Mouse (Mus musculus) layer of hippocampus, adult 2 months (tissue): ENCODE measurements at regions not wholly inside any gene's neighbourhood (a gene's known extent, or its start where the extent isn't known, plus 50 kb on each side); places are given as distances from the start of the nearest gene placed in this dataset.

Experiments used
- DNase-seq, 2 experiments: peaks; one replicate each; pipeline ENCODE4 v3.0.0; 2022; ENCODE audit warnings: low spot score in 2 of 2
- H3K27ac ChIP-seq: fragments of 200-600 bp; 2 replicates; pipeline ENCODE4 v1.8.1; 2022
- H3K4me3 ChIP-seq: fragments of 200-600 bp; 2 replicates; pipeline ENCODE4 v1.8.1; 2022; ENCODE audit warnings: mild to moderate bottlenecking
- CTCF ChIP-seq: fragments of 200-600 bp; conservative IDR thresholded peaks from 2 replicates; pipeline ENCODE4 v1.8.1; 2022; ENCODE audit warnings: antibody characterized with exemption, mild to moderate bottlenecking, moderate library complexity

DNA sequence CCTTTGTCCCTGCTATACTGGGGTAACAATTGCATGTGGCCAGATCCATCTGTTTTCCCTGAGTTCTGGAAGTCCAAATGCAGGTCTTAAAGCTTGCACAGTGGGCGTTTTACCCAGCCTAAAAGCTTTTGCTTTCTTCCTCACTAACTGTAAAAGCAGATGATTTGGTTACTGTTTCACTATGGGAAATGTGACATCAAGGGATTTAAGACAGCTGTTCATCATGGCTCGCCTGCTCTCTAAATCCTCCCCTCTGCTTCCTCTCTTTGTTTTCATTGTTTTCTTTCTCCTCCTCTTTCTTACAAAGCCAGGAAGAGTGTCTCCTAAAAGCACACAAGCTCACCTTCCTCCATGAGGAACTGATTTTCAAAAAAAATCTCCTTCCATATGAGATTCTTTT lies 758.8 kb downstream of the Tmem114 start:
- DNase-seq = no peak
- Histone ChIP-seq H3K4me3 (no peak overlapping the region), H3K27ac (no peak overlapping the region)
- TF ChIP-seq CTCF = no peak

DNA sequence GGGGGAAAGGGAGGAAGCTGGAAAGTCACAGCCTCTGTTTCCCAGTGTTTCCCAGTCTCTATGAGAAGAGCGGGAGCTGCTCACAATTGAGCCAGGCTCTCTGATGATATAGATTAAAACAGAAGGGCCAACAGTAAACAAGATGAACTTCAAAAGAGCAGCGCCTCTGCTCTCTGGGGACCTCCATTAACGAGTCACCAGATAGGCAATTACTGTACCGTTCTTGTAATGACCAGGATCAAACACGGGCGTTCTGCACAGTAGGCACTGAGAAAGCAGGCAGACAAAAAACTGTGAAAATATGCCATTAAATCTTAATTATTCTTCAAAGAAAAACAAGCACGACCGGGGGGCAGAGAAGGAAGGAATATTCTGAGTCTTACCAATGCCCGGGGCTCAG lies 766.8 kb downstream of the Tmem114 start:
- DNase-seq = no peak
- Histone ChIP-seq H3K27ac (no peak overlapping the region), H3K4me3 (no peak overlapping the region)
- no peak for TF ChIP-seq CTCF

DNA sequence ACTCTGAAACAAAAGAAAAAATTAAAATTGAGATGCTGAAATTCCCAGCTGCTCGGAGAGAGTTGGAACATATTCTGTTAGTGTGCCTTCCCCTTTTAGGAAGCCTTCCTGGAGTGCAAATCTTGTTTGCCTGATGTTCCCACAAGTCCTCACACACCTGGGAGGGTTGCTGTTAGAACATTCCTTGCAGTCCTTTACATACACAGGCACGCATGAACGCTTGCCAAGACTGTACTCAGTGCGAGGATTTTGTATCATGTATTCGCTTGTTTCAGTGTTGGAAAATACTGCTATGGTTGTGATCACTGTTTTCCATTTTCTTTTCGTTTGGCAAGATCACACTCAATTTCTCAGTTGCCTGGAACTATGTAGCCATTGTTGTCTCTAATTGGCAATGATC lies 770.5 kb downstream of the Tmem114 start:
- H3K4me3 ChIP-seq = no peak overlapping the region
- DNase-seq = no peak

DNA sequence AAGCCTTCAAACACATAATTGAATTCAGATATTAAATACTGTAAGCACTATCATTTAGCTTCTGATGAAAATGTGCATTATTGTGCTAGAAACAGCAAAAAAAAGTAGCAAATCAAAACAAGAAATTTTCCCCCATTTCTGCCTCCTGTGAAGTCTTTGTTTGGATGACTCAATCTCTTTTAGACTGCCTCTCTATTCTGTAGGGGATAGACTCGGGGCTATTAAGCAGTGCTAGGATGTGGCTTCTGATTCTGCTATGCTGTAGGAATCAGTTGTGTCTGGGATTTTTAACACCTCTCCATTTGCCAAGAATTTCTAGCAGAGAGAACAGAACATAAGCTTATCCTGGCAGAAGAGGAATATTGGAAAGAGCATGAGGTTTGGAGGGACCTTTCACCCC lies 775.2 kb downstream of the Tmem114 start:
- H3K27ac ChIP-seq = no peak overlapping the region
- DNase-seq = no peak
- no peak for TF ChIP-seq CTCF
- no peak overlapping the region for H3K4me3 ChIP-seq

More for the DNA sequence above, 770.5 kb downstream of the Tmem114 start:
- H3K27ac ChIP-seq = no peak overlapping the region
- TF ChIP-seq CTCF = no peak

DNA sequence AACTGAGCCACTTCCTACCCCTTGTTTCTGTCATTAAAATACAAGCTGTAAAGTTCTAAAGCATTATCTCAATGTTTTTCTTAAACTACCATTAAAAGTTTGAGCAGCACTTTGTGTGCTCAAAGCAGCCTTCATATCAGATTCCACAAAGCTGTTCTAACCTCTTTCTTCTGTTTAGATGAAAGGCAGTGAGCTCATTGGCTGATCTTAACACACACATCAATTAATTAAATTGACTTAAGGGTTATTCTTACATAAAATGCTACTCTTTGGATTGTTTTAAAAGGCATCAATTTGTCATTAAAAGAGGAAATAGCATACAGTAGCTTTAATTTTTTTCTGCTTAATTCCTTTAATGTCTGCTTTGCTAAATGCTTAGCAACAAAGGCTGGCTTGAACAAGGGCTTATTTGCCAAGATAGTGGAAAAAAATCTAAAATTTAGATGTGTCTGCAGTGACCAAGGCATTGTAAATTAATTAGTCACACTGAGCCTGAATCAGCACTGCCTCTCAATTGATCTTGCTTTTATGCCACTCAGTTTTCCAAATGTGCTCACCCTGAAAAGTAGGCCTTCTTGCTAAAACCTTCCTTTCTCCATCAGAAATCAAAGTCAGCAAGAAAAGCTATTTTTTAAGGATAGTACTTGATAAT lies 777.5 kb downstream of the Tmem114 start:
- Histone ChIP-seq H3K27ac (no peak overlapping the region), H3K4me3 (no peak overlapping the region)
- no peak for TF ChIP-seq CTCF
- no peak for DNase-seq

DNA sequence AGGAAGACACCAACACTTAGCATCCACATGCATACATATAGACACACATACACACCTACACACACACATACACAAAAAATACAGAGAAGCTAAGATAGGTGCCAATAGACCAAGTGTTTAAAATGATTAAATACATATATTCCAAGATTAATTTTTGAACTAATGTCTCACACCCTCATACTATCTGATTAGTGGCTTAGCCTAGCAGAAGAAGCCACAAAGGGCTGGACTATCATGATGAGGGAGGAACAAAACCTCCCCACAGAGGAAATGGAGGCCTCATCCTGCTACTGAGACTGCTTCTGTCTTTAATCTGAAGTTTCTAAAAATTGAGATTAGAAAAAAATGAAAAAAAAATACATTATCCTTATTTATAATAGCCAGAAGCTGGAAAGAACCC lies 780.6 kb downstream of the Tmem114 start:
- Histone ChIP-seq H3K4me3 (no peak overlapping the region), H3K27ac (no peak overlapping the region)
- TF ChIP-seq CTCF = no peak
- DNase-seq = no peak

DNA sequence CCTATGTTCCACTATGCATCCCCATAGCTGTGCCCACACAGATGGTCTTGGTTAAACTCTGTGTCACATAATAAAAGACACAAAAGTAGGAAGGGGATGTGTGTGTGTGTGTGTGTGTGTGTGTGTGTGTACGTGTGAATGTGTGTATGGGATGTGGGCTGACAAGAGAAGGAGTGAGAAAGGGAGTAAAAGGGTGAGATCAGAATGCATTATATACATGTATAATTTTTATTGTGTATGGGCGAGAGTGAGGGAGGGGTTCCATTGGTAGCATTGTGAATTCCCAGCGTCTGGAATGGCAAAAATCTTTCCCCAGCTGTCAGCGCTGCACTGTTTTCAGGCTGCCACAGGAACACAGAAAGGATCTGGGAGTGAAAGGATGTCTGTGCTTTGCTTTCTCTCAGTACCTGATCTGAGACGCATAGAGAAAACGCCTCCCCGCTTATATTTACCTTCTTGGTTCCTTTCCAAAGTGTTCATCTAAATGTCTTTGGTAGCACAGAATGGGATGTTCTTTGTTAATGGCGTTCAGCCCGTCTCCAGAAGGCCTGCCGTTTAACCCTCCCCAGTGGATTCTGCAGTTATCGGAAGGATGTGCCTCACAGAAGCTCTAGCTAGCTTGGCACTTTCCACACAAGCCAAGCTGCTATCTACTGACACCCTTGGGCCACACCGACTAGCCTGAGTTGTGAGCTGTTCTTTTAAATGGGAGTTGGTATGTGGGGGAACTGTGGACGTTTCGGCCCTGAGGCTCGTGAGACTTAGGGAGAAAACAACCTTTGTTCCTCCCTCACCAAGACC lies 785.8 kb downstream of the Tmem114 start:
- TF ChIP-seq CTCF = no peak
- Histone ChIP-seq H3K4me3 (no peak overlapping the region), H3K27ac (peak overlapping the region; percentile 73)
- peak in 1 of 2 experiments; percentile 20 for DNase-seq

DNA sequence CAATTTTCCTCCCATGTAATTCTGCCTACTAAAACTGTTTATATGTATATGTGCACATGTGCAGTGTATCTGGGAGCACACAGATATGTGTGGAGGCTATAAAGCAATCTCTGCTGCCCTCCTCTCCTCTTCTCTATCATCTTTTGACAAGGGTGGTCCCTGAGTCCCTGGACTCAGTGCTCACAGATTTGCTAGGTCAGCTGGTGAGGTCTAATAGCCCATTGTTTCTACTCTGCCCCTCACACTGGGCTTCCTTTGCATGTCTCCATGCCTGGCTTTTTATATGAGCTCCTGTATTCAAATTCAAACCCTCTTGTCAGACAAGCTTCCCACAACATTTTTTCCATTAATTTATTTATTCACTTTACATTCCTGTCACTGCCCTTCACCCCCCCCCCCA lies 786.9 kb downstream of the Tmem114 start:
- TF ChIP-seq CTCF = no peak

DNA sequence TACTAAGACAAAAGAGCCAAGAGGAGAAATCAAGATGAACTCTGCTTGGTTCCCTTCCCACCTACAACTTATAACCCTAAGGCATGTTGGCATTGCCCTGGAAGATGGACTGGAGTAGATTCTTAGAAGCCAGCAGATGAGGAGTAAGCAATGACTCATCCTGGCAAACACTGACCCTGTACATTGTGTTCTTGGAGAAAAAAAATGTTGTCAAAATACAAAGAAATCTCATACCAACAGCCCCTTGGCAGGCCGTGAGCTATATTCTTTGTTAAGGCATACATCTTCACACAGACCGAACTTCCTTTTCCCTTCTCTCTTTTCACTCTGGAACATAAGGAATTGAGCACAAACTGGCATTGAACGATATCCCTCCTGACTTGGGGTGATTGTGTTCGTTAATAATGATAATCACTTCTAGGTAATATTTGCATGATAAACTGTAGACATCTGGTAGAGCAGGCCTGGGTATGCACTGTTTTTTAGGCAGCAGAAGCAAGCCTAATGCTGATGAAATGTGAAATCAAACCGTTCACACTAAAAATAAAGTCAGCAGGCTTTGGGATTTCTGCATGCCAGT lies 787.7 kb downstream of the Tmem114 start:
- TF ChIP-seq CTCF = no peak
- Histone ChIP-seq H3K4me3 (no peak overlapping the region), H3K27ac (peak overlapping the region; percentile 73)
- DNase-seq = no peak

More for the DNA sequence above, 786.9 kb downstream of the Tmem114 start:
- peak overlapping the region; percentile 73 for H3K27ac ChIP-seq
- no peak for DNase-seq
- no peak overlapping the region for H3K4me3 ChIP-seq

DNA sequence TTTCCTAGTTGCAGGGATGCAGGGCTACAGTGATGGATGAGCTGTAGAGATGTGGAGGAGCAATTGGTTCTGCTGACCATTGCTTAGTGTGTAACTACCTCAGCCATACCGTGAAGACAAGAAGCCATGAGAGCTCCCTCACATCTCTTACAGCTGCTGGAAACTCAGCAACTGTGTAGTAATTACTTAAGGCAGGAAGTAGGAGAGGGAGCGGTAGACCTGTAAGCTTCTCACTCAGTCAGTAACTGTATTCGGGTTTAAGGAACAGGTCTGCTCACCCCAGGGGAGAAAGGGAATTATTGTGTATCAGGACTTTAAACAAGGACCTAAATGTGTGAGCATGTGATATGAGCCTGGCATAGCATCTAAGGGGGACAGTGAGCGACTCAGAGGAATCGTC lies 788.6 kb downstream of the Tmem114 start:
- H3K4me3 ChIP-seq = no peak overlapping the region
- no peak overlapping the region for H3K27ac ChIP-seq
- TF ChIP-seq CTCF = no peak
- DNase-seq = no peak

DNA sequence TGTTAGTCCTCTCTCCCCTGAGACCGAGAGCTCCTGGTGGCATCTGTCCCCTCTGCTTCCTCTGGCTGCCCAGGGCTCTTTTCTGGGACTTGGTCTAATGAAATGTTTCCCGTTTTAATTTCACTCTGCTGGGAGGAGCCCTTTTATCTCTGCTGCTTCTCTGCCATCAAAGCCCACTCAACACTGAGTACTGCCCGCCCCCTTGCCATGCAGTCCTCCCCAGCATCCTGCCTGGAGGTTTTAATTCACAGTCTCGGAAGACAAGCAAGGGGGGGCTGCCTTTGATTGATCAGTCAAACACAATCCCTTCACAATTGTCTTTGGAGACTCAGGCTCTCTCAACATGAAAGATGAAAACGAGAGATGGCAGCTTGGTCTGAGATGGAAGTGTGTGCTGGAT lies 792.5 kb downstream of the Tmem114 start:
- no peak for TF ChIP-seq CTCF
- no peak for DNase-seq

DNA sequence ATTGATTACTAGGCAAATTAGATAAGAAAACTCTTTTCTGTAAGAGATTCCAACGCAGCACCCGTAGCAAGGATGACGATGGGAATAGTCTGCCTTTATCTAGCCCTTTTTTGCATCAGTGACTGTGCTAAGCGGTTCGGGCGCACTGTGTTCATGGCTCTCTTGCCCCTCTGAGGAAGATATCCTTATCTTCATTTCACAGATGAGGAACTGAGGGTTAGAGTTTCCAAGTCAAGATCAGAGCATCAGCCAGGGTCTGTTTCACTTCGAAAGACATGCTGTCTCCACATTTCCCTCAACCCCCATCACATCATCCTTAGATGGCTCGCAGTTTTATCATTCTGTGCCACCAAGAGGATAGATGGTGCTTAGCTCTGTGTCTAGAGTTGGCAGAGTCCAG lies 796.6 kb downstream of the Tmem114 start:
- TF ChIP-seq CTCF = no peak
- DNase-seq = no peak

More for the DNA sequence above, 792.5 kb downstream of the Tmem114 start:
- H3K4me3 ChIP-seq = no peak overlapping the region
- no peak overlapping the region for H3K27ac ChIP-seq

DNA sequence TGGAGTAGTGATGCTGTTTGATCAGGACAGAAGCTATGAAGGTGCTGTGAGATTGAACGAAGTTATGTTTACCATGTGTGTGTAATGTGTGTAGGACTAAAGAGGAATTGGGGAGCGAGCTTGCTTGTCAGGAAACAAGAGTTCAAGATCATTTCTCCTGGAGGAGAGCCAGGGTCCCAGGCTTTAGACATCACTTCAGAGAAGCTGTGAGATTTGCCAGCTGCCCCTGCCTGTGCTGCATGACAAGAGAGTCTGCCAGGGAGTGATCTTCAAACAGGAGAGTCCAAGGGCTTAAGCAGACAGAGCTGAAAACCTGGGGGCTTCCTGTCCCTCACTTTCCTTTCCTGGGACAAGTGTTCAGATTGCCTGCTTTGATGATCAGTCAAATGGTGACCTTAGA lies 818.3 kb downstream of the Tmem114 start:
- DNase-seq = no peak
- Histone ChIP-seq H3K27ac (no peak overlapping the region), H3K4me3 (no peak overlapping the region)
- TF ChIP-seq CTCF = no peak

More for the DNA sequence above, 796.6 kb downstream of the Tmem114 start:
- H3K27ac ChIP-seq = no peak overlapping the region
- H3K4me3 ChIP-seq = no peak overlapping the region
